Mouse (Mus musculus) kidney, postnatal 25 days (tissue): Measurements from ENCODE around the gene Arhgef1.
"Not testable (repeated sequence)": the region's sequence is repeated elsewhere in the genome, so short reads cannot be mapped to it uniquely, and the experiment has no call there.

ENCODE experiments used
- DNase-seq, 2 experiments: peaks; one replicate each; pipeline ENCODE4 v3.0.0; 2021; ENCODE audit warnings: mixed read lengths in 2 of 2

Arhgef1 gene

GRCm38 (mm10) chr7:24890281-24891216, 12.2 kb upstream of the Arhgef1 start:
- peak; percentile 63 to 81 for DNase-seq

DNA sequence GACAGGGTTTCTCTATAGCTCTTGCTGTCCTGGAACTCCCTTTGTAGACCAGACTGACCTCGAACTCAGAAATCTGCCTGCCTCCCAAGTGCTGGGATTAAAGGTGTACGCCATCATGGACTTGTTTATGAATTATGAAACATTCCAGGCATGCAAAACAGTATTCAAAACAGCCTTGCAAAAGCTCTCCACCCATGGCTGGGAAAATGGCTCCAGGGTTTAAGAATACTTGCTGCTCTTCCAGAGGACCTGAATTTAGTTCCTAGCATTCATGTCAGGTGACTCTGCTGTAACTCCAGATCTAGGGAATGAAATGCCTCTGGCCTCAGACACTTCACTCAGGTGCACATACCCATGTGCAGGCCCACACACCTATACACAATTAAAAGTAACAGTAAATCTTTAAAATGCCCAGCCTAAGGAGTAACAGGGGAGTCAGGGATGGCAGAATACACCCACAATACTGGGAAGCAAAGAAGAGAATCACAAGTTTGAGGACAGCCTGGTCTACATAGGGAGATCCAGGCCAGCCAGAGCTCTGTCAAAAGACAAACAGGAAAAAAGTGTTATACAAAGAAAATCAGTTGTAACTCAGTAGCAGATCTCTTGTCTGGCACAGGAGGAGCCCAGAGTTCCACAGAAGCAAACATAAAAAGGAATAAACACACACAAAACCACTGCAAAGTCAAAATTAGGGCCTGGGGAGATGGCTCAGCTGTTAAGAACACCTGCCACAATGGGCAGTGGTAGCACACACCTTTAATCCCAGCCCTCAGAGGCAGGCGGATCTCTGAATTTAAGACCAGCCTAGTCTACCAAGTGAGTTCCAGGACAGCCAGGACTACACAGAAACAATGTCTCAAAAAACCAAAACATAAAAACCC, 11.2 kb upstream of the Arhgef1 start:
- no peak for DNase-seq

DNA sequence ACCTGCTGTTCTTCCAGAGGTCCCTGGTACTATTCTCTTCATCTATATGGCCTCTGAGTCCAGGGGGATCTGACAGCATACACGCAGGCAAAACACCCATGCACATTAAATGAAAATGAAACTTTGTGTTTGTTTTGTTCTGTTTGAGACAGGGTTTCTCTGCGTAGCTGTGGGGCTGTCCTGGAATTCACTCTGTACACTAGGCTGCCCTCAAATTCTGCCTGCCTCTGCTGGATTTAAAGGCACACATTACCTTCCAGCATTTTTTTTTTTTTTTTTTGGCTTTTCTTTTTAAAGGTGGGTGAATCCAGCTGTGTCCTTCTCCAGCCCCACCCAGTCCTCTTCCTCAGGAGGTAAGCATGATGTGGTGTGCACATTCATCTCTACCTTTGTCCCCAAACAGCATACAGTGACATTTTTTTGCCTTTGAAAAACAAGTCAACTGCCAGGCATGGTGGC, 10.6 kb upstream of the Arhgef1 start:
- DNase-seq, result no peak

DNA sequence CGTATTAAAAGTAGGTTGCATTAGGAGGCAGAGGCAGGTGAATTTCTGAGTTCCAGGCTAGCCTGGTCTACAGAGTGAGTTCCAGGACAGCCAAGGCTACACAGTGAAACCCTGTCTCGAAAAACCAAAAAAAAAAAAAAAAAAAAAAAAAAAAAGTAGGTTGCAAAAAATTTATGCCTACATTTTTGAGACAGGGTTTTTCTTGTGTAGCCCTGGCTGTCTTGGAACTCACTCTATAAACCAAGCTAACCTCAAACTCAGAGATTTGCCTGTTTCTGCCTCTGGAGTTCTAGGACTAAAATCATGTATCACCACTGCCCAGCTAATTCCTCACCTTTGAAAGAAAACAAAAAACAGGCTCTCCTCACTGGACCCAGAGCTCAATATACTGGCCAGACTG, 7.0 kb upstream of the Arhgef1 start:
- not testable (repeated sequence) for DNase-seq

DNA sequence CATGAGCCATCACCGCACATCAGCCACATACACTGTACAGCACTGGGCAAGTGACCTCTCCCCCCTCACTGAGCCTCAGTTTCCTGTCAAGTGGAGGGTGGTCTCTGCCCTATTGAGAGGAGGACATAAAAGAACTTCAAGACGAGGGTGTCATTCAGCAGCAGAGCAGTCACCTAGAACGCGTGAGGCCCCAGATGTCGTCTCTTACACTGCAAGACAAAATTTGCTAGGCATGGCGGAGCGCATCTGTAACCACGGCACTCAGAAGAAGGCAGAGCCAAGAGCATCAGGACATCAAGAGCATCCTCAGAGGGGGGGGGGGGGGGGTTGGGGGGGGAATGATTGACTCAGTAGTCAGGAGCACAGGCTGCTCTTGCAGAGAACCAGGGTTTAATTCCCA, 6.4 kb upstream of the Arhgef1 start:
- no peak for DNase-seq

- no peak for DNase-seq
Observed at GRCm38 (mm10) chr7:24897224-24897623, 5.5 kb upstream of the Arhgef1 start, which contains the start of gene Cd79a. Gene Cd79a, plus strand, starts transcription at chr7:24897381.

- no peak for DNase-seq
Observed at GRCm38 (mm10) chr7:24897959-24898358, 4.8 kb upstream of the Arhgef1 start.

GRCm38 (mm10) chr7:24901114-24901513, 1.6 kb upstream of the Arhgef1 start:
- DNase-seq, result no peak

GRCm38 (mm10) chr7:24901842-24902241, 870 bp upstream of the Arhgef1 start:
- DNase-seq, result no peak

DNA sequence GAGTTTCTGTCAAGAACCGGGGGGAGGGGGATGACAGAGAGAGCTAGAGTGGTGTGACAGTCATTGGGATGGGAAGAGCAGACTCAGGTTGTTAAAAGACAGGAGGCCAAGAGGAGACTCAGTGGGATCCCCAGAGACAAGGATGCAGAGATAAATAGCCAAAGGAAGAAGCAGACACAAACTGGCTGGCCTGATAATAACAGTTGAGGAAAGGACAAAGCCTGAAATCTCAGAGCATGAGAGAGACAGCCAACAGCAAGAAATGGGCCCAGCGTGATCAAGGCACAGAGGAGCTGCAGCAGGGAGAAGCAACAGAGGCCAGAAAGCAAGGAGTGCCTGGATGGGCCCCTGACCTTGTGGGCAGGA, 465 bp upstream of the Arhgef1 start:
- DNase-seq, result no peak

DNA sequence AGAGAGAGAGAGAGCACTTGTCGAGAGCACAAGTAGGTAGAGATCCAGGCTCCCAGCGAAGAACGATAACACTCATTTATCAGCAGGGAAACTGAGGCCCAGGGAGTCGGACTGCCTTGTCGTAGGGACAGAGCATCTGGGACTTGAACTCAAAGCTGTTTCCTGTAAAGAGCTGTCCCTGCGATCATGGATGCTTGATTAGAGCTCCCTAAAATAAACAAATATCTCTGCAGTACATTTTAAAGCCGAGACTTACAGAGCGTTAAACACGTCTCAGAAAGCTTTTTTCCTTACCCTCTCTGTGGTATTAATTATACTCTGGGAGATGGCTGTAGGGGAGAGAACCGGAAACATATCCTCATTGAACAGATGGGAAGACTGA, 723 bp downstream of the Arhgef1 start:
- no peak for DNase-seq

GRCm38 (mm10) chr7:24904070-24904483, 1.4 kb downstream of the Arhgef1 start:
- peak; percentile 97 to 99 for DNase-seq

GRCm38 (mm10) chr7:24904936-24905335, 2.2 kb downstream of the Arhgef1 start:
- peak; percentile 74 to 80 for DNase-seq

- no peak for DNase-seq
Observed at GRCm38 (mm10) chr7:24906551-24906950, 3.8 kb downstream of the Arhgef1 start.

- no peak for DNase-seq
Observed at GRCm38 (mm10) chr7:24907211-24907748, 4.6 kb downstream of the Arhgef1 start.

- DNase-seq, result no peak
Observed at GRCm38 (mm10) chr7:24912480-24912879, 9.8 kb downstream of the Arhgef1 start.

DNA sequence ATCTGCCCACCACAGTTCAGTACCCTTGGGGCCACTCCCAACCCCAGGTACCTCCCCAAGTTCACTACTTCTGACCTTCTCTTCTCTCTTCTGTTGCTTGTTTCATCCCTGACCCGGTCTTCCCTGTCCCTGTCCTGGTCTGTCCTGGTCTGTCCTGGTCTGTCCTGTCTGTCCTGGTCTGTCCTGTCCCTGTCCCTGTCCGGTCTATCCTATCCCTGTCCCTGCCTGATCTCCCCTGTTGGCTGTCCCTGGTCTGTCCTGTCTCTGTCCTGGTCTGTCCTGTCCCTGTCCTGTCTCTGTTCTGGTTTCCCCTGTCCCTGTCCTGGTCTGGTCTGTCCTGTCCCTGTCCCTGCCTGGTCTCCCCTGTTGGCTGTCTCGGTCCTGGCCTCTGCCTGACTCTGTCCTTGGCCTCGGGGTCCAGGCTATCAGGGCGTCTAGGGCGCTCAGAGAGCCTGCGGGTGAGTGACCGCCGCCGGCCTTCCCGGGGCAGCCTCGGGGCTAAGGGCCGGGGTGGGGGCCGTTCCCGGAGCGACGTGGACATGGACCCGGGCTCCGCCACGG, 16.1 kb downstream of the Arhgef1 start:
- DNase-seq, result no peak

DNA sequence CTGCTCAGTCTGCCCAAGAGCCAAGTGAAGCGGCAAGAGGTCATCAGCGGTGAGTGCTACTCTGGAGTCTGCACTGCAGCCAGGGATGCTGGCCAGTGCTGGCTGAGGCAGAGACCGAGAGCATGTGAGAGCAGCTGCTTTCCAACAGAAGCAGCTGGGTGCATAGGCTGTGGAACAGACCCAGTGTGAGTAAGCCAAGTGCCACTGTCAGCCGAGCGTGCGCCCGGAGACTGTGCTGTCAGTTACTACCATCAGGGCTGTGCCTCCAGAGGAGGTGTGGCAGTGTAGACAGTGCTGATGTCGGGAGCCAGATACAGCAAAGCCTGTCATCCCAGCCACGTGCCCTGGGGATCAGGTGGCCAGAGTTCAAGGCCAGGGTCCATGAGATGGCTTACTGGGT, 17.0 kb downstream of the Arhgef1 start:
- DNase-seq, result no peak

- no peak for DNase-seq
Observed at GRCm38 (mm10) chr7:24930475-24930874, 27.8 kb downstream of the Arhgef1 start.

DNA sequence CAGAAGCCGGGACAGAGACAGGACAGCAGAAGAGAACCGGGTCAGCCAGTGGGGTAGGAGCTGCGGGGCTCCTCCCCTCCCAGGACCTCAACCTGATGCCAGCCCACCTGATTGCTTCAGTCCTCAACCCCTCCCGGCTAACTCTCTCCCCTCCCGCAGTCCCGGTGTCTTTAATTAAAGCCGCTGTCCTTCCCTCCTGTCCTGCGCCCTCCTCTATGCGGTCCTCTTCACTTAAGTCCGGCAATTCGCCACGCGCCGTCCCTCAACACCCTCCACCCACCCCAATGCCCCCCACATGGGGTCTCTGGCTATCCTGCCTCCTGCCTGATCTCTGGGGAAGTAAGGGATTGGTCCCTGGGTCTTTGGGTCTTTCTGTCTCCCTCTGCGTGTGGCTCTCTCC, 28.9 kb downstream of the Arhgef1 start:
- no peak for DNase-seq

DNA sequence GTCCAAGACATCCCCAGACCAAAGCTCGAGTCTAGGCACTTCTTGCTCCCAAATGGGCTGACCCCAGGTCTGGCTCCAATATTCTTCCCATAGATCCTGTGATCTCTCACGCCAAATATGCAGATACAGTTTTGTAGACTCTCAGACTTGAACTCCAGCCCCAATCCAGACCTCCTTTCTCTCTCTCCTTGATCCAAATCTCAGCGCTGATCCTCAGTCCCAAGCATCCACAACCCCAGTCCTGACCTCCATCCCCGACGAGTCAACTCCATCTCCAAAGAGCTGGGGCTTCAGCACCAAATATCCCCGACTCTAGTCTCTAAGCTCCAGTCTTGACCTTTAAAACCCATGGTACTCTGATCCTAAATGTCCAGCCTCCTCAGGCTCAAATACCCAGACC, 40.9 kb downstream of the Arhgef1 start:
- no peak for DNase-seq

- no peak for DNase-seq
Observed at GRCm38 (mm10) chr7:24944257-24944950, 41.7 kb downstream of the Arhgef1 start, which contains the start of gene Gm4881. Gene Gm4881, minus strand, starts transcription at chr7:24944494.
